Mouse (Mus musculus) thymus, postnatal 36 days (tissue): ENCODE results near the gene Fgfr2.

Source experiments
- DNase-seq, 2 experiments: peaks; one replicate each; pipeline ENCODE4 v3.0.0; 2022; ENCODE audit warnings: mixed read lengths in 2 of 2

Gene Fgfr2

GRCm38 (mm10) chr7:132767999-132768370 is 355.2 kb downstream of the Fgfr2 start:
- DNase-seq: peak in 1 of 2 experiments; percentile 9

DNA sequence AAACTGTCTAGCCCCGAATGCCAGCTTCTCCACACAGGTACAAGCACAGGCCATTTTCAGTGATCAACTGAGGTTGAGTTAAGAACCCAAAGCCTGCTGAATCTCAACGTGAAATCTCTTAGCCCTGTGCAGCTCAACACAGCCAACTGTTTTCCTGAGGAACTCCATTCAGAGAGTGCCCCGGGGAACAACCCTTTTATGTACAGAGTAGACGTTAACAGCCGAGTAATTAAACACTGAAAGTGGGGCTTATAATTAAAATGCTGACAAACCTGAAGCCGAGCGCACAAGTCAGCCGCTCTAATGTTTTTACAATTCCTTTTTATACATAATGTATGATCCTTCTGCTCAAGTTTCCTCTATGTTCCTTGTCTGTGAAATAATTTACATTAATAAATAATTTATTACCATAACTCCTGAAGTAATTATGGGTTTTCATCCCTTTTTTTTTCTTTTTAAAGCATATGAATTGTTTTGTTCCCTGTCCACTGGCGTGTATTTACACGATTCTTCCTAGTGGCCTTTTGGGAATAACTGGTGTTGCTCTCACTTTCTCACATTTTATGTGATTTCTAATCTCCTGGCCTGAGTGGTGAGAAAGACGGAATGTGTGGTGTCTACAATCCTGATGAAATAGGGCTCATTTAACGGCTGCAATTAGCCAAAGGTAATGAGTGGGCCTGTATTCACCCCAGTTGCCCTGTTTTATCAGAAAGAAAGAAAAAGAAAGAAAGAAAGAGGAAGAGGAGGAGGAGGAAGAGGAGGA is 355.7 kb downstream of the Fgfr2 start:
- no peak for DNase-seq

GRCm38 (mm10) chr7:132766235-132766871 is 356.8 kb downstream of the Fgfr2 start:
- no peak for DNase-seq

GRCm38 (mm10) chr7:132765629-132766186 is 357.4 kb downstream of the Fgfr2 start:
- DNase-seq: no peak

- no peak for DNase-seq
These were observed 358.2 kb downstream of the Fgfr2 start for GRCm38 (mm10) chr7:132764896-132765491.

- no peak for DNase-seq
These were observed 358.8 kb downstream of the Fgfr2 start for GRCm38 (mm10) chr7:132764314-132764713.

DNA sequence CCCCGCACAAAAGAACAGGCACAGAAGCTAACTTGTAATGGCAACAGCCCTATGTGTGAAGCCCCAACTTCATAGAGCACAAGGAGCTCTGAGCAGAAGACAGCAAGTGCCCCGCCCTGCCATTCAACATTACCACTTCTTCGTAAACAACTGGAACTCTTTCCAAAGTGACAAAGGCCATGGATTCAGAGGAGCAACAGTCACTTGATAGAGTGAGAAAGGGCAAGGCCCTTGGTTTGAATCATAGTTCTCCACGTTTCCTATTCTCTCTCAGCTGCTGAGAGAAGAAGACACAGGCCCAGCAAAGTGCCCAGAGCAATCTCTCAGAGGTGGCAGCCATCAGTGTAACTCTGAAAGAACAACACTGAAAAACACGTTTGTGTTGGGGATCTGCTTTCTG is 359.2 kb downstream of the Fgfr2 start:
- no peak for DNase-seq

GRCm38 (mm10) chr7:132763351-132763750 is 359.8 kb downstream of the Fgfr2 start:
- no peak for DNase-seq

- DNase-seq: no peak
These were observed 361.7 kb downstream of the Fgfr2 start for GRCm38 (mm10) chr7:132761409-132761808.

DNA sequence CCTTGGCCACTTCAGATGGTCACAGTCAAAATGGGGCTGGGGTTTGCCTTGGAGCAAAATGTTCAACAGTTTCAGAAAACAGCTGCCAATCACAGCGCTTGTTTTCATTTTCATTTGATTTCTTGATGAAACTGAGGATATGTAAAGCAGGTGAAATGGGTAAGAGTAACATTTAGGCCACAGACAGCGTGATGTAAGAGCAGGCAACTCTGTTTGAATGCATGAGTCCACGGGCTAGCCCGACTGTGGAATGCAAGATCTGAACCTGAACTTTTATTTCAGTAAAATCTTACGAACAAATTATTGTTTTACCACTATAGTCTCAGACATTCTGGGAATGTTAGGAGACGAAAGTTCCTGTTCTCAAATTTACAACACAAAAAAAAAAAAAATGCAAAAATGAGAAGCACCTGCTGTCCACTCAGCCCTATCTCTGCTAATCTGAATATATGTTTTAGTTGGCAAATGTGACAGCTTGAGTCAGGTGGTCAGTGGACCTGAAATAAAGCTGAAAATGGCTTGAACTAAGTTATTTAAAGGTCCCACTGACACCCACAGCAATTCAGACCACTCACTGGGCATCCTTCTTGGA is 362.5 kb downstream of the Fgfr2 start:
- DNase-seq: no peak

DNA sequence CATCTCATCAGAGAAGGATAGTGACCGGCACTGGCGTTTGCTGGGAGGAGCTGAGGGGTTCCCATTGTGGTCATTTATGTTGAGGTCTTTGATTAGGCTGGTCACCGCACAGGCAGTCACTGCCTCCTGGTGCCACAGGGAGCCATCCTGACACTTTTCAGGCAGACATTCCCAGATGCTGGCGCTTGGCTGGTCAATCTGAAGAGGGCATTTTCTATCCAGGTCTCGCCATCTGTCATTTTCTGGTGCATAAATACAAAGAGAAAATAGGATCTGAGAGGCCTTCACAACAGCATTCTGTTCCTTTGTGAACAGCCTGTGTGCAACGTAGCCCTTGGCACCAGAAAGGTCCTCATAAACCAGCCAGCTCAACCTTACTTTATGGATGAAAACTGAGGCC is 363.2 kb downstream of the Fgfr2 start:
- DNase-seq: no peak

- no peak for DNase-seq
These were observed 363.7 kb downstream of the Fgfr2 start for GRCm38 (mm10) chr7:132759405-132759891.

DNA sequence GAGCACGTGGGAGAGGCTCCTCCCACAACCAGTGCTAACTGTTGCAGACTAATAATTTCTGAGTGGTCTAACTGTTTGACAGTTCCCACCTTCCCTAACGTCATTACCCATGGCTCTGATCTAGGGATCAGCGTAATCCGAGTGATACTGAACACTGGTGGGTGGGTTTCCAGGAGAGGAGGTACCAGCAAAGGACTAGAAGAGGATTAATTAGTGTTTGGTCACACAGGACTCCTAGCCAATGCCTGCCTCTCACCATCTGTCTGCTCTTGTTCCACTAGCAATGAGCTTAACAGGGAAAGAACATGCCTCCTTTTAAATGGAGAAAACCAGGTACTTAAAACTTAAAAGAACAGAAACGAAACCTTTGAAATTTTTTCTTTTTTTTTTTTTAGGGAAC is 364.3 kb downstream of the Fgfr2 start:
- no peak for DNase-seq

DNA sequence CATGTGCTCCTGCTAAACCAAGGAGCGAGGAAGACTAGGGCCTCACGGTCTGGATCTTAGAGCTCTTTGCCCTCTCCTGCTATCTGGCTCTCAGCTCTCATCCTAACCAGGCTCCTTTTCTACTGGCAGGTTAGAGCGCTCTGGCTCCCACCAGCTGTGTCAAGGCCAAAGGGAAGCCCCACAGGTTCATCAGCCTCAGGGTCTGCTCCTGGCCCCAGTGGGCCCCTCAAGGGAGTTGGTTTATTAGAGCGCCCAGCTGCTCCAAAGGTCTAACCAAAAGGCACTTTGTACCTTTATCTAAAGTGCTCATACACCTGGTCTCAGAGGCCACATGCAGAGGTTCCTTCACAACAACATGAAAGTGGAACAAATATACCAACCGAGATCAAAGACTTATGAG is 366.8 kb downstream of the Fgfr2 start:
- DNase-seq: no peak

DNA sequence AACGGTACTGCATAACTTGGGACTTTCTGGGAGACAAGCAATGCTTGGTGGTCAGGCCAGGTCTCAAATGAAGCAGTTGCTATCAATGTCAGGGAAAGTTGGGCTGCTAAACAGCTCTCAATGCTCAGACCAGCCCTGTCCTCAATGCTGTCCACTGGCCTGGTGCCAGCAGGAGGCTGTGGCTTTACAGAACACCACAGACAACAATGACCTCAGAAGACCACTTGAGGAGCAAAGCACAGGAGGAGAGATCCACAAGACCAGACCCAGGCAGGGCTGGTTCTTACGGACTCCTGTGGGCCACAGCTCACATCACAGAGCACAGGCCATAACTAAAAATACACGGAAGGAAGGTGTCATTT is 368.8 kb downstream of the Fgfr2 start:
- no peak for DNase-seq

GRCm38 (mm10) chr7:132753518-132754388 is 369.4 kb downstream of the Fgfr2 start:
- DNase-seq: no peak

- no peak for DNase-seq
These were observed 371.4 kb downstream of the Fgfr2 start for GRCm38 (mm10) chr7:132751716-132752115.

- no peak for DNase-seq
These were observed 373.6 kb downstream of the Fgfr2 start for GRCm38 (mm10) chr7:132749504-132749903.

GRCm38 (mm10) chr7:132748076-132748769 is 374.9 kb downstream of the Fgfr2 start:
- no peak for DNase-seq

GRCm38 (mm10) chr7:132747096-132747495 is 376.1 kb downstream of the Fgfr2 start:
- DNase-seq: no peak

DNA sequence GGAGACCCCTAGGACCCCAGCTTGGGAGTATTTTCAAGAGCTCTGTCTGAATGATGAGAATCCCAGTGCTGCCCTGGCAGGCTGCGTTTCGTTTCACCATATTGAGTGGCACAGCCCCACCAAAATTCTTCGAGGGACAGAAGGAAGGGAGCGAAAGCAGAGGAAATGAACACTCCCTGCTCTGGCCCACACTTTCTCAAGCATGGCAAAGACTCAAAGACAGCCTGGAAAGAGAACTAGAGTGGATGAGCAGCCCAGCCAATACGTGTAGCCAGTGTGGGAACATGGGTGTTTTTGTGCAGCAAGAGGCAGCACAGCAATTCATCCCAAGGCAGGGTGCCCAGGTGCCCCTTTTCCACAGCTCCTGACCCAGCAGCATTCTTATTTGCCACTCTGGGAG is 380.2 kb downstream of the Fgfr2 start:
- no peak for DNase-seq

DNA sequence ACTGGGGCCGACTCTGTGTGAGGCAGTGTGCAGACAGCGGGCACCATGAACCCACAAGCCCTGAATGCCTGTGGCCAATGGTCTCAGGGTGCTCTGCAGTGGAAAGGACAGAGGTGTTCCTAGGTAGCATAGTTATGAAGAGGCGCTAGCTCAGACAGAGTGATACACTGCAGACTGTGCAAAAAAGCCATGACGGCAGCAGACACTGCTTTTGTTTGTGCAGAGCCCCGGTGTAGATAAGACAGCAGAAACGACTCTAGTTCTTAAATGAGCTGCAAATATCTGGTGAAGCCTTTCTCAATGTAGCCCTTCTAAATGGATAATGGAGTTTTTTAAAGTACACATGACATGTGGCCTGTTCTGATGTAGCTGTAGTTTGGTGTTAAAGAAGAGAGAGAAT is 383.3 kb downstream of the Fgfr2 start:
- DNase-seq: no peak
